Mouse (Mus musculus): ENCODE data around the gene Slit1. TPM values are rescaled to one million over a fixed set of nuclear protein-coding genes. Genes with fewer than 3 reads are reported as not detected.

The Slit1 gene
- polyA plus RNA-seq, 1 experiment from 2014 or later, result 0.32 TPM

GRCm38 (mm10) chr19:41667591-41667990, 75.9 kb downstream of the Slit1 start:
- H3K4me2 ChIP-seq, result no peak overlapping the region
- no peak overlapping the region for H3K27ac ChIP-seq (replicated peaks)
- 14% methylated on average over 6 of the region's 6 CpGs for WGBS
- no peaks in the 10 kb centered on the region for H3K36me3 ChIP-seq
- H3K4me1 ChIP-seq, result peaks cover 13% of the 10 kb centered on the region
- no peak overlapping the region for H3K9ac ChIP-seq
- no peak for ATAC-seq (ENCODE audit: extremely low read depth, insufficient number of reproducible peaks, low FRiP score, low TSS enrichment)
- no peak overlapping the region for H3K4me3 ChIP-seq
- no peaks in the 10 kb centered on the region for H3K9me3 ChIP-seq
- peaks cover 77% of the 10 kb centered on the region for H3K27me3 ChIP-seq (replicated peaks)

- WGBS, result 39% methylated on average over 4 of the region's 4 CpGs
- ATAC-seq (ENCODE audit: extremely low read depth, insufficient number of reproducible peaks, low FRiP score, low TSS enrichment), result no peak
- no peaks in the 10 kb centered on the region for H3K9me3 ChIP-seq
These were observed 77.5 kb downstream of the Slit1 start for GRCm38 (mm10) chr19:41665941-41666340.

GRCm38 (mm10) chr19:41663506-41664242, 79.8 kb downstream of the Slit1 start:
- Histone ChIP-seq H3K27ac (replicated peaks) (no peak overlapping the region), H3K9ac (no peak overlapping the region), H3K4me1 (peaks cover 5% of the 10 kb centered on the region; the same call in 1 of the 2 replicates), H3K36me3 (no peaks in the 10 kb centered on the region), H3K4me2 (no peak overlapping the region), H3K27me3 (replicated peaks) (peaks cover 88% of the 10 kb centered on the region), H3K4me3 (no peak overlapping the region), H3K9me3 (no peaks in the 10 kb centered on the region)
- 17% methylated on average over 13 of the region's 13 CpGs for WGBS
- no peak for ATAC-seq (ENCODE audit: extremely low read depth, insufficient number of reproducible peaks, low FRiP score, low TSS enrichment)

More at GRCm38 (mm10) chr19:41665941-41666340, 77.5 kb downstream of the Slit1 start:
- no peak overlapping the region for H3K4me2 ChIP-seq
- no peak overlapping the region for H3K27ac ChIP-seq (replicated peaks)
- H3K4me3 ChIP-seq, result no peak overlapping the region
- peaks cover 82% of the 10 kb centered on the region for H3K27me3 ChIP-seq (replicated peaks)
- no peaks in the 10 kb centered on the region for H3K36me3 ChIP-seq
- peaks cover 13% of the 10 kb centered on the region for H3K4me1 ChIP-seq
- H3K9ac ChIP-seq, result no peak overlapping the region

- H3K9me3 ChIP-seq, result no peaks in the 10 kb centered on the region
- WGBS, result 81% methylated on average over 13 of the region's 13 CpGs
- no peak overlapping the region for H3K27ac ChIP-seq (replicated peaks)
- H3K9ac ChIP-seq, result no peak overlapping the region
- peaks cover 98% of the 10 kb centered on the region for H3K27me3 ChIP-seq (replicated peaks)
- ATAC-seq (ENCODE audit: extremely low read depth, insufficient number of reproducible peaks, low FRiP score, low TSS enrichment), result no peak
- no peak overlapping the region for H3K4me2 ChIP-seq
- no peak overlapping the region for H3K4me3 ChIP-seq
- H3K36me3 ChIP-seq, result no peaks in the 10 kb centered on the region
- H3K4me1 ChIP-seq, result no peaks in the 10 kb centered on the region
These were observed 82.0 kb downstream of the Slit1 start for GRCm38 (mm10) chr19:41661466-41661865.

GRCm38 (mm10) chr19:41660999-41661374, 82.5 kb downstream of the Slit1 start:
- no peak overlapping the region for H3K4me2 ChIP-seq
- no peaks in the 10 kb centered on the region for H3K4me1 ChIP-seq
- ATAC-seq (ENCODE audit: extremely low read depth, insufficient number of reproducible peaks, low FRiP score, low TSS enrichment), result no peak
- peaks cover 97% of the 10 kb centered on the region for H3K27me3 ChIP-seq (replicated peaks)
- no peak overlapping the region for H3K27ac ChIP-seq (replicated peaks)
- no peaks in the 10 kb centered on the region for H3K9me3 ChIP-seq
- 18% methylated on average over 4 of the region's 4 CpGs for WGBS
- H3K4me3 ChIP-seq, result no peak overlapping the region
- no peaks in the 10 kb centered on the region for H3K36me3 ChIP-seq
- no peak overlapping the region for H3K9ac ChIP-seq

GRCm38 (mm10) chr19:41660294-41660998, 83.0 kb downstream of the Slit1 start:
- WGBS, result 62% methylated on average over 17 of the region's 17 CpGs

GRCm38 (mm10) chr19:41657446-41657845, 86.0 kb downstream of the Slit1 start:
- no peak for ATAC-seq (ENCODE audit: extremely low read depth, insufficient number of reproducible peaks, low FRiP score, low TSS enrichment)
- 24% methylated on average over 9 of the region's 9 CpGs for WGBS
- Histone ChIP-seq H3K27ac (replicated peaks) (no peak overlapping the region), H3K36me3 (no peaks in the 10 kb centered on the region), H3K4me1 (no peaks in the 10 kb centered on the region), H3K9me3 (no peaks in the 10 kb centered on the region), H3K9ac (no peak overlapping the region), H3K4me2 (no peak overlapping the region), H3K4me3 (no peak overlapping the region), H3K27me3 (replicated peaks) (peaks cover 89% of the 10 kb centered on the region)

More at GRCm38 (mm10) chr19:41660294-41660998, 83.0 kb downstream of the Slit1 start:
- Histone ChIP-seq H3K36me3 (no peaks in the 10 kb centered on the region), H3K4me1 (no peaks in the 10 kb centered on the region), H3K4me3 (no peak overlapping the region), H3K27me3 (replicated peaks) (peaks cover 97% of the 10 kb centered on the region), H3K27ac (replicated peaks) (no peak overlapping the region), H3K4me2 (no peak overlapping the region), H3K9me3 (no peaks in the 10 kb centered on the region), H3K9ac (no peak overlapping the region)
- ATAC-seq (ENCODE audit: extremely low read depth, insufficient number of reproducible peaks, low FRiP score, low TSS enrichment), result no peak

- Histone ChIP-seq H3K27ac (replicated peaks) (no peak overlapping the region), H3K4me2 (no peak overlapping the region), H3K4me1 (no peaks in the 10 kb centered on the region), H3K4me3 (no peak overlapping the region), H3K9ac (no peak overlapping the region), H3K36me3 (no peaks in the 10 kb centered on the region), H3K27me3 (replicated peaks) (peaks cover 89% of the 10 kb centered on the region), H3K9me3 (no peaks in the 10 kb centered on the region)
- no peak for ATAC-seq (ENCODE audit: extremely low read depth, insufficient number of reproducible peaks, low FRiP score, low TSS enrichment)
- 65% methylated on average over 14 of the region's 14 CpGs for WGBS
These were observed 86.8 kb downstream of the Slit1 start for GRCm38 (mm10) chr19:41656671-41657070.

GRCm38 (mm10) chr19:41655970-41656369, 87.5 kb downstream of the Slit1 start:
- peaks cover 91% of the 10 kb centered on the region for H3K27me3 ChIP-seq (replicated peaks)
- H3K4me1 ChIP-seq, result no peaks in the 10 kb centered on the region
- no peak overlapping the region for H3K4me3 ChIP-seq
- H3K36me3 ChIP-seq, result no peaks in the 10 kb centered on the region
- ATAC-seq (ENCODE audit: extremely low read depth, insufficient number of reproducible peaks, low FRiP score, low TSS enrichment), result no peak
- no peaks in the 10 kb centered on the region for H3K9me3 ChIP-seq
- no peak overlapping the region for H3K27ac ChIP-seq (replicated peaks)
- H3K9ac ChIP-seq, result no peak overlapping the region
- WGBS, result 12% methylated on average over 9 of the region's 9 CpGs
- H3K4me2 ChIP-seq, result no peak overlapping the region

GRCm38 (mm10) chr19:41655089-41655783, 88.2 kb downstream of the Slit1 start:
- H3K9ac ChIP-seq, result no peak overlapping the region
- ATAC-seq (ENCODE audit: extremely low read depth, insufficient number of reproducible peaks, low FRiP score, low TSS enrichment), result no peak
- H3K4me3 ChIP-seq, result no peak overlapping the region
- no peaks in the 10 kb centered on the region for H3K9me3 ChIP-seq
- peaks cover 91% of the 10 kb centered on the region for H3K27me3 ChIP-seq (replicated peaks)
- no peak overlapping the region for H3K4me2 ChIP-seq
- H3K36me3 ChIP-seq, result no peaks in the 10 kb centered on the region
- no peak overlapping the region for H3K27ac ChIP-seq (replicated peaks)
- no peaks in the 10 kb centered on the region for H3K4me1 ChIP-seq
- WGBS, result 19% methylated on average over 6 of the region's 6 CpGs

- H3K27me3 ChIP-seq (replicated peaks), result peaks cover 83% of the 10 kb centered on the region
- no peaks in the 10 kb centered on the region for H3K9me3 ChIP-seq
- no peak overlapping the region for H3K9ac ChIP-seq
- H3K4me2 ChIP-seq, result no peak overlapping the region
- no peaks in the 10 kb centered on the region for H3K36me3 ChIP-seq
- 35% methylated on average over 10 of the region's 10 CpGs for WGBS
- H3K27ac ChIP-seq (replicated peaks), result no peak overlapping the region
- H3K4me1 ChIP-seq, result peaks cover 7% of the 10 kb centered on the region; the same call in 1 of the 2 replicates
- no peak overlapping the region for H3K4me3 ChIP-seq
- no peak for ATAC-seq (ENCODE audit: extremely low read depth, insufficient number of reproducible peaks, low FRiP score, low TSS enrichment)
These were observed 91.5 kb downstream of the Slit1 start for GRCm38 (mm10) chr19:41651967-41652366.
